Mouse (Mus musculus) limb, embryonic 11.5 days (tissue): ENCODE data around the gene Erbb2. TPM values are rescaled to one million over a fixed set of nuclear protein-coding genes. Genes with fewer than 3 reads are reported as not detected.

Experiments used
- ATAC-seq: fragments of 200-750 bp; cut with Nextera tagmentation; 2 replicates; pipeline ENCODE4 v1.8.0; 2017; ENCODE audit warnings: low read depth; ENCODE audit not compliant: insufficient number of reproducible peaks, low FRiP score, low TSS enrichment
- DNase-seq: peaks from one replicate; pipeline ENCODE4 v3.0.0-alpha.2; 2015; ENCODE audit warnings: low spot score
- H3K27ac ChIP-seq: fragments of 300-500 bp; sonication (generic); replicated peaks from 2 replicates; pipeline ENCODE4 v1.5.1; 2014; ENCODE audit warnings: low read depth, mild to moderate bottlenecking, low read length
- H3K27me3 ChIP-seq: fragments of 300-500 bp; sonication (generic); 2 replicates; pipeline ENCODE4 v1.6.1; 2014; ENCODE audit warnings: mild to moderate bottlenecking, low read length, mixed read lengths; ENCODE audit not compliant: control insufficient read depth, insufficient read depth
- H3K36me3 ChIP-seq: fragments of 300-500 bp; sonication (generic); 2 replicates; pipeline ENCODE4 v1.6.1; 2014; ENCODE audit warnings: mild to moderate bottlenecking, low read length, moderate library complexity, mixed read lengths; ENCODE audit not compliant: control insufficient read depth, insufficient read depth
- H3K4me1 ChIP-seq: fragments of 300-500 bp; sonication (generic); 2 replicates; pipeline ENCODE4 v1.6.1; 2014; ENCODE audit warnings: low read length, mixed read lengths; ENCODE audit not compliant: control insufficient read depth, insufficient read depth
- H3K4me2 ChIP-seq: fragments of 300-500 bp; sonication (generic); 2 replicates; pipeline ENCODE4 v1.6.1; 2014; ENCODE audit warnings: low read depth, mild to moderate bottlenecking, moderate library complexity; ENCODE audit not compliant: severe bottlenecking
- H3K4me3 ChIP-seq: fragments of 300-500 bp; sonication (generic); 2 replicates; pipeline ENCODE4 v1.5.1; 2014; ENCODE audit warnings: low read depth, low read length
- H3K9ac ChIP-seq: fragments of 300-500 bp; sonication (generic); 2 replicates; pipeline ENCODE4 v1.6.1; 2014; ENCODE audit warnings: mild to moderate bottlenecking, low read length
- H3K9me3 ChIP-seq: fragments of 300-500 bp; sonication (generic); 2 replicates; pipeline ENCODE4 v1.6.1; 2016; ENCODE audit warnings: low read length; ENCODE audit not compliant: control insufficient read depth
- WGBS: fragments of 180-500 bp; shearing (Covaris S2); extraction: QIAGEN DNeasy Blood & Tissue Kit; methylation state at CpG from one replicate; pipeline ENCODE4 v1.1.7; 2014; 5-methylcytosine and 5-hydroxymethylcytosine counted together
- polyA plus RNA-seq: library from polyadenylated mRNA; unstranded; fragments of >200 nt; fragmentation: Nextera tagmentation; extraction: Ambion mirVana; gene quantifications from 2 replicates; pipeline ENCODE4 v1.2.1, GENCODE M21; 2014

Erbb2 gene
- polyA plus RNA-seq, 1 experiment from 2014 or later, result 29.6 TPM

DNA sequence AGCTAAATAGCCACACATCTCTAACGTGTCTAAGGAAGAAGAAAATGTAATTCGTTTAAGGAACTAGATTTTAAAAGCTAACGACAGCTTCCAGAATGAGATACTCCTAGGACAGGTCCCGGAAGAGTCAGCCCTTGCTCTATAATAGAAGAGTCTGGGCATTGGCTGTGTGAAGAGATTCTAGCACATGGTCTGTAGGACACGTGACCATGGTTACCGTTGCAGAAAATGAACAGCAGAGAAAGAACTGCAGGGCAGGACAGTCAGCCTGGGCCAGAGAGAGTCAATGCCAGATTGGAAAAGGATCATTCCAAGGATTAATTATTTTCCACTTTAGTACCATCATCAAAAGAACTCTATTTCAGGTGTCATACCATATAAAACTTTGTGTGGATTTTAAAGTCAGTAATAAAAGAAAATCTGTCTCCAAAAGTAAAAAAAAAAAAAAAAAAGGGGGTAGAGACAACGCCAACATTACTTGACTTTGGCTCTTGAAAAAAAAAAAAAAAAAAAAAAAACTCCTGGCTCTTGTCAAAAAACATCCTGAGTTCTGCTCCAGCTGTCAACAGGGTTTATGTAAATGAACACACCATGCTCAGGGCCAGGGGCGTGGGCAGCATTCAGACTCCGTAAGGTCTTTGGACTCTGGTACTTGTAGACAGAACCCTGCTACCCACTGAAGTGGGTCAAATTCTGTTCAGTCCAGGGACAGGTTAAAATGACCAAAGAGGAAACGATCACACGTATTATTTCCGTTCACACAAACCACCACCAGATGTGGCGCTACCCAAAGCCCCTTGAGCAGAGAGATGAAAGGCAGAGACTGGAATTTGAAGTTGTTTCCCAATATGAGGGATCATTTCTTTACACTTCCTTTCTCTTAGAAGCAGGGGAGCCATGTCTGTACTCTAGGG is 67.0 kb downstream of the Erbb2 start:
- ATAC-seq, result no peak
- H3K4me1 ChIP-seq, result no peaks in the 10 kb centered on the region
- no peak for DNase-seq
- H3K9me3 ChIP-seq, result no peaks in the 10 kb centered on the region
- no peaks in the 10 kb centered on the region for H3K27me3 ChIP-seq
- H3K27ac ChIP-seq, result no peak overlapping the region
- no peak overlapping the region for H3K9ac ChIP-seq
- no peak overlapping the region for H3K4me2 ChIP-seq
- H3K36me3 ChIP-seq, result no peaks in the 10 kb centered on the region
- WGBS, result 56% methylated on average over 13 of the region's 13 CpGs
- H3K4me3 ChIP-seq, result no peak overlapping the region

DNA sequence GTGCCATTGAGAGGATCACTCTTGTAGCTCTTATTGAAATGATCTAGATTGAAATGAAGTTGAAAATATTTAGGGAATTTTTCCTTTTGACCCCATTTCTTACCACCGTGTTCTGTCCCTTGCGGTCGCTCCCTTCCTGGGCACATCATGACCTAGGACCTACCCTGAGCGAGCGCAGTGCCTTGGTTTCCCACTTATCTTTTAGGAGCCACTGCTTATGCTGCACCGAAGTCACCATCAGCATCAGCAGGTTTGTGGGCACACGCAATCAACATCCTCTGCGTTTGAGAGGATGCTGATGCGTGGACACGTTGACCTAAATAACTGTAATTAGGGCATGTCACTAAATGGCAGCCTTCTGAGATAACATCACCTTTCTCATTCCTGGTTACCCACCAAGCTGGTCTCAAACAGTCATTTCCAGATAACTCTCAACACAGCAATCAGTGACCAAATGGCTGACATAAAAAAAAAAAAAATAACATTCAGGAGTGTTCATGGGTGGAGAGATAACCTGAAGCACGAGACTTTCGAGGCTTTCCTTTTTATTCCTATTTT is 67.7 kb downstream of the Erbb2 start:
- Histone ChIP-seq H3K9me3 (no peaks in the 10 kb centered on the region), H3K4me3 (no peak overlapping the region), H3K27me3 (no peaks in the 10 kb centered on the region), H3K36me3 (no peaks in the 10 kb centered on the region), H3K9ac (no peak overlapping the region), H3K4me1 (no peaks in the 10 kb centered on the region), H3K27ac (no peak overlapping the region), H3K4me2 (no peak overlapping the region)
- WGBS, result 82% methylated on average over 12 of the region's 12 CpGs
- ATAC-seq, result no peak
- DNase-seq, result no peak

DNA sequence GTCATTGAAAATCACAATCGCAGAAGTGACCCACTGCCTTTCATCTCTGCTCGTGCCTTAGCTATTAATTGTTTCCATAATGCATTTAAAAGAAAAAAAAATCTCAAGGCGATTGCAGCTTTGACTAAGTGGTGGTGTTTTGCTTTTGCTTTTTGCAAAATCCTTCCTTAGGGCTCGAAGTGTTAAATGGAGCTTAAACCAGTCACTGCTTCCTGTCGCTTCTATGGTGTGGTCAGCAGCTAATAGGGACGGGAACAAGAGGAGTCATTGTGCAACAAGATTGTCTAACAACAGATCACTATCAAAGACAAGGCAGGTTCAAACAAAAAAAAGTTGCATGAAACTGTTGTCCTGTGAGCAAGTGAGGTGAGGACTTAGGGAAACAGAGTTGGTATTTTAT is 69.0 kb downstream of the Erbb2 start:
- ATAC-seq (no peak), DNase-seq (no peak)
- Histone ChIP-seq H3K36me3 (no peaks in the 10 kb centered on the region), H3K9ac (no peak overlapping the region), H3K9me3 (no peaks in the 10 kb centered on the region), H3K27ac (no peak overlapping the region), H3K4me2 (no peak overlapping the region), H3K27me3 (no peaks in the 10 kb centered on the region), H3K4me3 (no peak overlapping the region), H3K4me1 (no peaks in the 10 kb centered on the region)
- 71% methylated on average over 6 of the region's 6 CpGs for WGBS

DNA sequence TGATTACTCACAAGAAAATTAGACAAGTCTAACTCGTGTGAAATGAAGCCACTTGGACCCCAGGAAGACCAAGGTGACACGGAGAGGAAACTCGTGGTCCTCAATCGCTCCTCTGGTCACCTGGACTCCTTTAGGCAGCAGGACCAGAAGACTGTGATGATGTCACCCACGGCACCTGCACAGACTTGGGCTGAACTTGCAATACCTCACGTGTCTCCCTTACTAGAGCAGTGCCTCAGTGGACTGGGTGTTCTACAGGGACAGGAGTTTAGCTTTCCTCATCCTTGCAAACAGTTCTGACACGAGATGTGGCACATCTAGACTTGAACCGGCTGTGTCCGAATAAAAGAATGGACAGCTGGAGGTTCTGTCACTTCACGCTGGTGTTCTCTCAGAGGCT is 69.8 kb downstream of the Erbb2 start:
- H3K9me3 ChIP-seq, result no peaks in the 10 kb centered on the region
- H3K36me3 ChIP-seq, result no peaks in the 10 kb centered on the region
- 84% methylated on average over 10 of the region's 10 CpGs for WGBS
- DNase-seq, result no peak
- ATAC-seq, result no peak
- H3K27me3 ChIP-seq, result no peaks in the 10 kb centered on the region
- H3K4me1 ChIP-seq, result no peaks in the 10 kb centered on the region
- H3K27ac ChIP-seq, result no peak overlapping the region
- H3K4me2 ChIP-seq, result no peak overlapping the region
- H3K4me3 ChIP-seq, result no peak overlapping the region
- H3K9ac ChIP-seq, result no peak overlapping the region

DNA sequence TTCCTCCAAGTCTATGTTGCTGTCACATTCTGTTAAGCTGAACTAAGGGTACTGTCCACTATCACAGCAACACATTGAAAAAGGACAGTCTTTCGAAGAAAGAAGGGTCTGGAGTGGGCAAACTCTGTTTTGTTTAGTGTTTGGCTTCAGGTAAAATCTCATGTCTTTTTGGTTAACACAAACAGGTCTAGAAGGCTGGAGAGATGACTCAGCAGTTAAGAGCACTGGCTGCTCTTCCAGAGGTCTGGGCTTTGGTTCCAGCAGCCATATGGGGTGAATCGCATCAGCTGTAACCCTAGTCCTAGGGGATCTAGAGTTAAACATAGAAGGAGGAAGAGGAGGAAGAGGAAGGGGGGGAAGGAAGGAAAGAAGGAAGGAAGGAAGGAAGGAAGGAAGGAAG is 73.5 kb downstream of the Erbb2 start:
- Histone ChIP-seq H3K27ac (no peak overlapping the region), H3K9me3 (no peaks in the 10 kb centered on the region), H3K4me2 (no peak overlapping the region), H3K36me3 (no peaks in the 10 kb centered on the region), H3K4me3 (no peak overlapping the region), H3K4me1 (no peaks in the 10 kb centered on the region), H3K27me3 (no peaks in the 10 kb centered on the region), H3K9ac (no peak overlapping the region)
- ATAC-seq (no peak), DNase-seq (no peak)
- WGBS, result 83% methylated on average over 2 of the region's 2 CpGs

Other genes starting within 250 kb of the Erbb2 start
- gene Med1, start 219.2 kb upstream of the Erbb2 start, polyA plus RNA-seq, result 75.2 and 87.8 TPM in 2 replicates
- gene Cdk12, start 209.4 kb upstream of the Erbb2 start, polyA plus RNA-seq, result 14.6 and 17.4 TPM in 2 replicates
- gene Neurod2, start 82.8 kb upstream of the Erbb2 start, polyA plus RNA-seq, result not detected in 2 replicates
- 0.17 TPM in 1 of 2 replicates, not detected in the other for gene Ppp1r1b, start 64.1 kb upstream of the Erbb2 start, polyA plus RNA-seq
- gene Stard3, start 54.1 kb upstream of the Erbb2 start, polyA plus RNA-seq, result 37.7 and 38.3 TPM in 2 replicates
- 0.41 and 0.53 TPM in 2 replicates for gene Tcap, start 28.7 kb upstream of the Erbb2 start, polyA plus RNA-seq
- gene Pnmt, start 26.0 kb upstream of the Erbb2 start, polyA plus RNA-seq, result 0.13 and 0.17 TPM in 2 replicates
- 6.3 and 9.5 TPM in 2 replicates for gene Pgap3, start 12.0 kb upstream of the Erbb2 start, polyA plus RNA-seq
- gene Mien1, start 26.5 kb downstream of the Erbb2 start, polyA plus RNA-seq, result 75.4 and 78.3 TPM in 2 replicates
- 5.3 and 6.7 TPM in 2 replicates for gene Grb7, start 33.9 kb downstream of the Erbb2 start, polyA plus RNA-seq
- gene Ikzf3, start 133.6 kb downstream of the Erbb2 start, polyA plus RNA-seq, result 0.07 TPM in 1 of 2 replicates, not detected in the other
- gene Zpbp2, start 138.6 kb downstream of the Erbb2 start, polyA plus RNA-seq, result 0.45 and 1.2 TPM in 2 replicates
- gene Ormdl3, start 174.9 kb downstream of the Erbb2 start, polyA plus RNA-seq, result 9.6 and 10.1 TPM in 2 replicates
- gene Lrrc3c, start 185.8 kb downstream of the Erbb2 start, polyA plus RNA-seq, result not detected in 2 replicates
- gene Gm12355, start 213.2 kb downstream of the Erbb2 start, polyA plus RNA-seq, result 0.75 and 0.80 TPM in 2 replicates
- gene Gsdma3, start 213.9 kb downstream of the Erbb2 start, polyA plus RNA-seq, result not detected in 2 replicates
- not detected in 2 replicates for gene Gsdma2, start 234.3 kb downstream of the Erbb2 start, polyA plus RNA-seq